Mouse (Mus musculus): ENCODE data around the gene Cfap97d1.

GRCm38 (mm10) chr11:101966965-101967614 lies 17.0 kb upstream of the Cfap97d1 start, which contains the start of gene Sost:
- no peak for TF ChIP-seq CTCF (IDR thresholded peaks at IDR 0.05)
- TF ChIP-seq EP300 (IDR thresholded peaks at IDR 0.05) = no peak
